Mouse (Mus musculus): ENCODE measurements at regions not wholly inside any gene's neighbourhood (a gene's known extent, or its start where the extent isn't known, plus 50 kb on each side); places are given as distances from the start of the nearest gene placed in this dataset.

DNA sequence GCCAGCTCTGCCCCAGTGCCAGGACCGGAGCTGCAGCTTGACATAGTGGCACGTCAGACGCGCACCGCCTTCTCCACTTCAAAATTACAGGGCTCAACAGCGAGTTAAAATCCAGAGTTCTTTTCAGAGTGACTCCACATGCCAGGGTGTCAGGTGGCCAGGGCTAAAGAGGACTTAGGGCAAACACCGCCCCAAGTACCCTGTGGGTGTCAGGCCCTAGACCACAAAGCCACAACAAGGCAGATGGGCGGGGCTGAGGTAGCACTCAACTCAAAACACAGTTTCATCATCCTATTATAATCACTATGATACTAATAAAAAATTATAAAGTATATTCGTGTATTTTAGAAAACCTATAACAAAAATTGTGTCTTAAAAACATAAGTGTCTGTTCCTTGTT is 225.1 kb upstream of the Olfr1507 start:
- TF ChIP-seq POLR2A (IDR thresholded peaks at IDR 0.05; ENCODE audit: low read depth, low read length), result no peak
- TF ChIP-seq CTCF (IDR thresholded peaks at IDR 0.05; ENCODE audit: borderline replicate concordance, insufficient read depth, low read length), result no peak
